Mouse (Mus musculus) neutrophil, adult 5-6 weeks (primary cell): ENCODE results near the gene Isl1. TPM values are rescaled to one million over a fixed set of nuclear protein-coding genes. Genes with fewer than 3 reads are reported as not detected.

ENCODE experiments used
- ATAC-seq: fragments of 151-379, 151-347 bp; 2 replicates; pipeline ENCODE4 v1.8.0; 2017; ENCODE audit warnings: mild to moderate bottlenecking, moderate TSS enrichment; ENCODE audit not compliant: insufficient number of reproducible peaks, poor library complexity, low FRiP score, severe bottlenecking; ENCODE audit errors: extremely low read depth
- total RNA-seq: library from RNA; stranded (forward); fragments of 200-1000 nt; gene quantifications from 2 replicates; pipeline ENCODE4 v1.2.3, GENCODE M21; 2017

The Isl1 gene
- total RNA-seq, 1 experiment from 2014 or later = not detected

DNA sequence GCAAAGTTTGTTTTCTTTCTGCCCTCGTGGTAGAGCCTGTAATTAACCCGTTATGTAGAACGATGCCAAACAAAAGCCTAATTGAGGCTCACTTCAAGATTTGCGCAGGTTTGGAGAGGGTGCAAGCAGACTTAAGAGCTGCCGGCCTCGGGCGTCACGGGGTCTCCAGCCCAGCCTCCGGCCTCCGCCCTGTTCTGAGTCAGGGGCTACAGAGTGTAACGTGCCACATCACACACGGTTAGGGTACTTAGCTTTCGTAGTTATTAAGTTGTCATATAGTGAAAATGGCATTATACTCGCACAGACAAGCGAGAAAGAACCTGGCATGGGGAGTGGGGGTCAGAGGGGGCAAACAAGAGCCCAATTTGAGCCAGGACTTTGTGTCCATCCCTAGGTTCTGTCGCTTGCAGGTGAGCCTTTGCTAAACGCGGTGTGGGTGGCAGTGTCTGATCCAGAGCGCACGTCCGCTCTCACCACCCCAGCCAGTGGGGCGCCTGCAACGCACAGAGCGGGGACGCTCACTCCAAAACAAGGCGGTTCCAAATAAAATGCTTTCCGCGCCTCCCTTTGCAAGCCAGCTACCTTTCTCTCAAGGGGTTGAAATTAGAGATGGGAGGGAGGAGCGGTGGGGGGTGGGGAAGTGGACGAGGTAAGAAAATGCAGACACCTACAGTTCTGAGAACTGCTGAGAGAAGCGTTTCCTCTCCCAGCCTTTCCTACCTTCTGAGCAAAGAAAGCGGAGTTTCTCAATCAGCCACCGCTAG lies 12.3 kb downstream of the Isl1 start:
- no peak for ATAC-seq

DNA sequence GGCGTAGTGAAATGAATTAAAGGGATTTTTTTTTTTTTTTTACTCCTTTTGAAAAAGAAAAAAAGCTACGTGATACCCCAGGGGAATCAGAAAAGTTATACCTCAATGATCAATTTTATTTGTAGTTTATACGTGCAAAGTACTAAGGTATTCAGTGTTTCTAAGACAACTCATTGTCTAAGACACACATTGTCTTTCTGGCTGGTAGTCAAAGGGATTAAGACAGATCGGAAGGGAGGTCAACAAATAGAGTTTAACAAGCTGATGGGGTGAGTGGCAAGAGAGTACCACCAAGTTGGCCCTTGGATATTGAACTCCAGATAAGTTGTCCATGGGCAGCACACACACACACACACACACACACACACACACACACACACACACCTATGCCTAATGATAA lies 14.1 kb downstream of the Isl1 start:
- no peak for ATAC-seq

DNA sequence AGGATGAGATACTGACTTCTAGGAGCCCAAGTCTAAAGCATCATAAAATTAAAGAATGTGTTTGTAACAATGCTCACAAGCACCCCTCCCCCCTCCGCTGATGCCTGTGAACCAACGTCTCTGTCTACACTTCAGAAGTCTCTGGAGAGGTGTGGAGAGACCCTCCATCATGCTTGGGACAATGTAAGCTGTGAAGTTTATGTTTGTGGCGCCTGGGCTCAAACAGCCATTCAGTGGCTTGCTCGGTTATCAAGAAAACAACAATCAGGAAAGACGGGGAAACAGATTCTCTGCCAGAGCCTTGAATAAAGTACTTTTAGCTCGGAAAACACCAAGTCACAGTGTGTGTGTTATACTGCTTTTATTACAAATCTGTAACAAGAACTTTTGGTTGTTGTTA lies 14.8 kb downstream of the Isl1 start:
- ATAC-seq = no peak

DNA sequence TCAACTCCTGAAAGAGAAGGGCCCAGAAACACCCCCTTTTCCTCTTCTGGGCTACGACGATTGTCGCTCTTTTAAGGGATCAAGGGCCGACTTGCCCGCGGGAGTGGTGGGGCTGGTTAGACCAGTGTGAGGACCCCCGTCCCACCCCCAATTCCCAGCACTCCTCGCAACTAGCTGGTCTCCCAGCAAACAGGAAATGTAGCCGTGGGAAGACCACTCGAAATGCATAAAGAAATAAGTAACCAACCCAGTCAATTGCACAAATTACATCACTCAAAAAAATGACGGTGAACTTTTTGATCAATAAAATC lies 15.4 kb downstream of the Isl1 start:
- ATAC-seq = no peak

DNA sequence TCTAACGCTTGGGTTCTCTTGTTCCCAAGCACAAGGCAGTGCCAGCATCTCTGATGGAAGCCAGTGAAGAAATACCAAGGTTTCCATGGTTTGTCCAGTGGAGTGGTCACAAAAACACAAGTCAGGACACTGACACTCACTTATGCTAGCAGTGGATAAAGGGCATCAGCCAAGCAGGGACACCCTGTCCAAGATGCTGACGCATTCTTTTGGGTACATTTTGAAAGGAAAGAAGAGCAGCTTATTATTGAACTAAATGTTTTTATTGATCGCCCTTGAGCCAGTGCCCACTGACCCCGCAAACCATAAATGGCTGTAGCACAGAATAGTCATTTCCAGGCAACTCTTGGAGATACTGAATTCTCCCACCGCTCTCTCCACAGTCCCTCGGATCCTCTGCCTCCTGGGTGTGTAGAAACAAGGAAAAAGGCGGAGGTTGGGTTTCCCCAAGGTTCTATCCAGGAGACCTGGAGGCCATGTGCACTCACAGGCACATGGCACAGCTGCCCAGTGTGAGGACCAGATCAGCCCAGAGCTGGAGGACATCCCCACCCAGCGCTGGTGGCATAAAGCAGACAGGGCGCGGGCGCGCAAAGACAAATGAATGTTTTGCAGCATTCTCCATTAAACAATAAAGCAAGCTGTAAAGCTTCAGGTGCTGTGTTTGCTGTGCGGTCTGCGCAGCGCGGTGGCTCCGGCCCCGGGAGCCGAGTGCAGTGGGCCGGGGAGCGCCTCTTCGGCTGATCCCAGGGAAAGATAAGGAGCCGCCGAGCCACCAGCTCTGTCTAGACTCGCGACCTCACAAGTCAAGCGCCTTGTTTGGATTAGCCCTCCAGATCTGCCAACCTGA lies 16.0 kb downstream of the Isl1 start:
- ATAC-seq = no peak

DNA sequence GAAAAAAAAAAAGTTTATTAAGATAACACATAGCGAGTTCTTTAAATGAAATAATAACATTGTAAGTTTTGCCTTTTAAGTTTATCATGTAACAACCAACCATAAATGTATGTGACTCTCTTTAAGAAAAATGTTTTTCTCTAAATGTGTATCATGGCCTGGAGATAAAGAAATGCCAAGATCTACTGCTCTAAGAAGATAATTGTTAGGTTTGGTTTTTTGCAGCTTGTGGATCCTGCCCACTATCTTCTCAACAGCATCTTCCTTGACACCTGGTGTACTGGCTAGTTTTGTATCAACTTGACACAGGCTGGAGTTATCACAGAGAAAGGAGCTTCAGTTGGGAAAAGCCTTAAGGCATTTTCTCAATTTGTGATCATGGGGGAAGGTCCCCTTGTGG lies 19.8 kb downstream of the Isl1 start:
- ATAC-seq = no peak

DNA sequence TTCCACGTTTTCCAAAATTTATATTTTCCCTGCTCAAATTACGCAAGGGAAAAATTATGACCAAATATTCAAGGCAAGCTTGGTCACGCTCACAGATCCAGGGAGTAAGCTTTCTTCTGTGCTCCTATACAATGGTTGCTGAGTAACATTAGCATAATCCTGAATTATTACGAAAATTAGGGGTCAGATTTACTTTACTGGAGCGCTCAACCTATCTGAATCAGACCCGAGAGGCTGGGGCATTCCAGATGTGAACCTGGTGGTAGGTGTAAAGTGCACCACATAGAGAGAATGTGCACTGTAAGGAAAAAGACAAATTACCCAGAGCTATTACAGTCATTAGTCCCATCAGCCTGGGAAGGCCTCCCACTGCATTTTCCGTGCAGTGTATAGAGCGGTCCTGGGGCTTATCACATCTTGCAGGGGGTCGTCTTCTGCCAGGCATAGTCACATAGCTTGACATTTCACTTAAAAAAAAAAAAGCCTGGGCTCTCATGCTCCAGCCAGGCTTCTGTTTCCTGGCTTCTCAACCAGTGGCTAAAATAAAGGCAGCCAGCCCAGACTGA lies 30.2 kb downstream of the Isl1 start:
- no peak for ATAC-seq
